Comparison of ENCODE assay signal across 10 mouse cellular contexts in the genomic region with DNA sequence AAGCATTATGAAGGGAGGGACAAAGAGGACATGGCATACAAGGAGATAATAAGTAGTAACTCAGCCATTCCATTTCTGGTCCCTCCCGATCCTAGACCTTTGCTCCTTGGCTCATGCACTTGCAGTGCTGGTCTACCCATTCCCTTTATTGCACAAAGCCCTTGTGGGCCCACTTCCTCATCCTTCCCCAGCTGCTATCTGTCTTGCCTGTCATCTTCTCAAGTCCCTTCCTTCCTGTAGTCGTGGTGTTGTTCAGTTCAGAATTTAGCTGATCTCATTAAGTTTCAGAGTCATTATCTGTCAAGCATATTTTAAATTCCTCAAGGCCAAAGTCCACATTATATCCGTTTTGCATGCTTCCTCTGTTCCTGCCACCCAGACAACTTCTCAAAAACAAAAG. TPM values are rescaled to one million over a fixed set of nuclear protein-coding genes. Genes with fewer than 3 reads are reported as not detected.
DNase-seq lines count a peak whose midpoint lies in the region; ATAC-seq and TF ChIP-seq lines count a peak whose summit lies in the region.
"Had no signal": no experiment of that assay in that cellular context is flagged by ENCODE, and none has a peak within 500 bp of the region (broad histone marks: within the 10 kb centered on the region; RNA-seq: fewer than 3 reads in every experiment).

No protein-coding gene starts in this region.

- peak overlapping the region; percentile 57 for H3K27ac ChIP-seq in heart, embryonic 13.5 days (replicated peaks)
- H3K27ac ChIP-seq in kidney, postnatal 0 days = no peak overlapping the region
- H3K27ac ChIP-seq: neural tube, embryonic 13.5 days had no signal

- H3K4me3 ChIP-seq in heart, embryonic 13.5 days = no peak overlapping the region
- no peak overlapping the region for H3K4me3 ChIP-seq in kidney, postnatal 0 days (replicated peaks; ENCODE audit: low read depth, low read length)
- peak overlapping the region; percentile 76 for H3K4me3 ChIP-seq in megakaryocyte, embryonic 14.5 days (replicated peaks)
- H3K4me3 ChIP-seq: neural tube, embryonic 13.5 days had no signal

- H3K9ac ChIP-seq in heart, embryonic 13.5 days = no peak overlapping the region
- H3K9ac ChIP-seq in kidney, postnatal 0 days (ENCODE audit: low read depth, low read length) = no peak overlapping the region
- H3K9ac ChIP-seq: neural tube, embryonic 13.5 days had no signal

- TF ChIP-seq CTCF in kidney, postnatal 0 days (IDR thresholded peaks at IDR 0.05; ENCODE audit: low read depth) = no peak

- peak overlapping the region; percentile 12 for H3K4me2 ChIP-seq in heart, embryonic 13.5 days
- H3K4me2 ChIP-seq in kidney, postnatal 0 days (ENCODE audit: low read length) = 0 out of 2 replicates have a peak overlapping the region, but pooled peaks have one; percentile 8
- H3K4me2 ChIP-seq: neural tube, embryonic 13.5 days had no signal

- H3K27me3 ChIP-seq in heart, embryonic 13.5 days (replicated peaks) = no peaks in the 10 kb centered on the region
- no peaks in the 10 kb centered on the region for H3K27me3 ChIP-seq in kidney, postnatal 0 days (ENCODE audit: insufficient read depth, low read length)
- no peaks in the 10 kb centered on the region for H3K27me3 ChIP-seq in megakaryocyte, embryonic 14.5 days (replicated peaks)
- H3K27me3 ChIP-seq: neural tube, embryonic 13.5 days had no signal

- peaks cover 60% of the 10 kb centered on the region for H3K4me1 ChIP-seq in heart, embryonic 13.5 days
- peaks cover 5% of the 10 kb centered on the region; the same call in 1 of the 2 replicates for H3K4me1 ChIP-seq in kidney, postnatal 0 days (replicated peaks; ENCODE audit: insufficient read depth, low read length)
- H3K4me1 ChIP-seq in megakaryocyte, embryonic 14.5 days = peaks cover 32% of the 10 kb centered on the region

- 0 out of 2 replicates have a peak, but pooled peaks cover 3% of the 10 kb centered on the region for H3K9me3 ChIP-seq in heart, embryonic 13.5 days
- no peaks in the 10 kb centered on the region for H3K9me3 ChIP-seq in kidney, postnatal 0 days (replicated peaks; ENCODE audit: low read length)
- no peaks in the 10 kb centered on the region for H3K9me3 ChIP-seq in megakaryocyte, embryonic 14.5 days
- H3K9me3 ChIP-seq: neural tube, embryonic 13.5 days had no signal

- 11% methylated on average over 3 of the region's 3 CpGs for WGBS in heart, embryonic 13.5 days
- 23% methylated on average over 3 of the region's 3 CpGs for WGBS in kidney, postnatal 0 days

- H3K36me3 ChIP-seq in heart, embryonic 13.5 days = peaks cover 7% of the 10 kb centered on the region; the same call in 1 of the 2 replicates
- no peaks in the 10 kb centered on the region for H3K36me3 ChIP-seq in kidney, postnatal 0 days (ENCODE audit: insufficient read depth, low read length)
- peaks cover 3% of the 10 kb centered on the region for H3K36me3 ChIP-seq in megakaryocyte, embryonic 14.5 days (replicated peaks; ENCODE audit: low read length)
- H3K36me3 ChIP-seq: neural tube, embryonic 13.5 days had no signal

- ATAC-seq in heart, embryonic 13.5 days (ENCODE audit: extremely low read depth, insufficient number of reproducible peaks, low FRiP score, low TSS enrichment) = no peak
- peak; percentile 46; the same call in 1 of the 2 replicates for ATAC-seq in kidney, postnatal 0 days (replicated peaks; ENCODE audit: low FRiP score, low read depth)

- intact Hi-C loops in heart, postnatal 36 days (cut with DNase I) = no loop called here
- intact Hi-C loops in left cerebral cortex, postnatal 25 days (cut with DNase I) = no loop called here

- DNase-seq in heart, adult 18-20 months = peak; percentile 33 to 67
- no peak for DNase-seq in heart, postnatal 36 days
- DNase-seq in kidney, postnatal 0 days (ENCODE audit: low spot score) = peak; percentile 88
- DNase-seq in urinary bladder, postnatal 10 days (ENCODE audit: low spot score) = no peak
- no peak for DNase-seq in left cerebral cortex, postnatal 25 days (ENCODE audit: low spot score in 2 of 2)
- DNase-seq in thymus, postnatal 25 days = no peak
- DNase-seq: thymus, postnatal 36 days had no signal

RNA-seq across cellular contexts. Expression of a gene that starts 9.5 kb away (rescaled TPM):
- 1 to 10 TPM; 4.0 to 4.4 TPM for total RNA-seq in heart, adult 18-20 months (2021)
- 1 to 10 TPM; 5.8 to 6.4 TPM for total RNA-seq in heart, postnatal 36 days (2021)
- polyA plus RNA-seq in heart, embryonic 13.5 days (2015; fragmentation: Nextera tagmentation; extraction: Ambion mirVana) = 13.6 and 15.2 TPM in 2 replicates
- 17.4 and 19.1 TPM in 2 replicates for polyA plus RNA-seq in kidney, postnatal 0 days (2015; fragmentation: Nextera tagmentation; extraction: Ambion mirVana)
- 0.20 TPM in 1 of 2 replicates, not detected in the other for polyA plus RNA-seq in megakaryocyte, embryonic 14.5 days (2012; ENCODE audit: insufficient read depth, low replicate concordance)
- total RNA-seq in left cerebral cortex, postnatal 25 days (2021) = 1 to 10 TPM; 5.4 to 6.2 TPM

Comparison
In these comparisons a context has a peak if more than half of its experiments do, and no peak if none do; other contexts are left out.
1. DNase-seq: peak in heart, adult 18-20 months (2 of 2) and kidney, postnatal 0 days (single experiment); none in heart, postnatal 36 days (0 of 2), urinary bladder, postnatal 10 days (single experiment), left cerebral cortex, postnatal 25 days (0 of 2) and thymus, postnatal 25 days (single experiment).